Mouse (Mus musculus) stomach, postnatal 0 days (tissue): ENCODE measurements at regions not wholly inside any gene's neighbourhood (a gene's known extent, or its start where the extent isn't known, plus 50 kb on each side); places are given as distances from the start of the nearest gene placed in this dataset.

Experiments
- ATAC-seq: fragments of 200-750 bp; cut with Nextera tagmentation; 2 replicates; pipeline ENCODE4 v1.8.0; 2017; ENCODE audit not compliant: low FRiP score, low TSS enrichment
- DNase-seq: peaks from one replicate; pipeline ENCODE4 v3.0.0-alpha.2; 2016; ENCODE audit warnings: low spot score
- H3K27ac ChIP-seq: fragments of 300-500 bp; sonication (generic); replicated peaks from 2 replicates; pipeline ENCODE4 v1.5.1; 2014; ENCODE audit warnings: mild to moderate bottlenecking, control low read depth
- H3K27me3 ChIP-seq: fragments of 300-500 bp; sonication (generic); 2 replicates; pipeline ENCODE4 v1.6.1; 2014; ENCODE audit warnings: low read length; ENCODE audit not compliant: control insufficient read depth, insufficient read depth
- H3K36me3 ChIP-seq: fragments of 300-500 bp; sonication (generic); 2 replicates; pipeline ENCODE4 v1.6.1; 2014; ENCODE audit warnings: low read length, mixed read lengths; ENCODE audit not compliant: control insufficient read depth, insufficient read depth
- H3K4me1 ChIP-seq: fragments of 300-500 bp; sonication (generic); replicated peaks from 2 replicates; pipeline ENCODE4 v1.6.1; 2014; ENCODE audit warnings: antibody characterized with exemption; ENCODE audit not compliant: control insufficient read depth, insufficient read depth
- H3K4me2 ChIP-seq: fragments of 300-500 bp; sonication (generic); replicated peaks from 2 replicates; pipeline ENCODE4 v1.6.1; 2014; ENCODE audit warnings: low read depth, mild to moderate bottlenecking, control low read depth, moderate library complexity
- H3K4me3 ChIP-seq: fragments of 300-500 bp; sonication (generic); 2 replicates; pipeline ENCODE4 v1.5.1; 2014; ENCODE audit warnings: low read depth, low read length, control low read depth
- H3K9ac ChIP-seq: fragments of 300-500 bp; sonication (generic); 2 replicates; pipeline ENCODE4 v1.6.1; 2014; ENCODE audit warnings: mild to moderate bottlenecking, low read length, control low read depth, mixed read lengths
- H3K9me3 ChIP-seq: fragments of 300-500 bp; sonication (generic); 2 replicates; pipeline ENCODE4 v1.6.1; 2016; ENCODE audit warnings: low read length; ENCODE audit not compliant: control insufficient read depth
- CTCF ChIP-seq: IDR thresholded peaks from 2 replicates; pipeline ENCODE4 v1.5.1; 2016; ENCODE audit warnings: antibody characterized with exemption, low read depth, mild to moderate bottlenecking, moderate library complexity
- EP300 ChIP-seq: optimal IDR thresholded peaks from 2 replicates; pipeline ENCODE3; 2016; ENCODE audit warnings: antibody characterized with exemption
- WGBS: fragments of 180-500 bp; shearing (Covaris S2); extraction: QIAGEN DNeasy Blood & Tissue Kit; methylation state at CpG from one replicate; pipeline ENCODE4 v1.1.7; 2014; 5-methylcytosine and 5-hydroxymethylcytosine counted together

DNA sequence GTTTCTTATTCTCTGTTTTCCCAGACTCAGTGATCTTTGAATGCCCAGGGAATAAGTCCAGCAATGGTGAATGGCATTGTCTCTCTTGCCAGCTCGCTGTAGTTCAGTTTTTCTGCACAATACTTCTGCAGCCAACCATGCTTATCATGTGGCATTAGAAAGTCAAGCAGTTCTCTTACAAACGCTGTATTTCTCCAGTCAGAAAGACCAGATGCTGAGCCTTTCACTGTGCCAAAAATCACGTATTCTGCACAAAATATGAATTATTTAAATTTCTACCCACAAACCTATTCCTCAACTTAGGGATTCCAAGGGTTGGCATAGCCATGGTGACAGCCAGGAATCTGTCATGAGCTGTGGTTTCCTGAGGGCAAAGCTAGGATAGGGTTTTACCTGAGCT lies 95.0 kb upstream of the 1700025G04Rik start:
- Histone ChIP-seq H3K9ac (no peak overlapping the region), H3K9me3 (no peaks in the 10 kb centered on the region), H3K27me3 (no peaks in the 10 kb centered on the region), H3K4me2 (no peak overlapping the region), H3K4me1 (no peaks in the 10 kb centered on the region), H3K27ac (no peak overlapping the region), H3K36me3 (no peaks in the 10 kb centered on the region), H3K4me3 (no peak overlapping the region)
- DNase-seq (no peak), ATAC-seq (no peak)
- 73% methylated on average over 3 of the region's 3 CpGs for WGBS
- TF ChIP-seq CTCF (no peak), EP300 (no peak)

DNA sequence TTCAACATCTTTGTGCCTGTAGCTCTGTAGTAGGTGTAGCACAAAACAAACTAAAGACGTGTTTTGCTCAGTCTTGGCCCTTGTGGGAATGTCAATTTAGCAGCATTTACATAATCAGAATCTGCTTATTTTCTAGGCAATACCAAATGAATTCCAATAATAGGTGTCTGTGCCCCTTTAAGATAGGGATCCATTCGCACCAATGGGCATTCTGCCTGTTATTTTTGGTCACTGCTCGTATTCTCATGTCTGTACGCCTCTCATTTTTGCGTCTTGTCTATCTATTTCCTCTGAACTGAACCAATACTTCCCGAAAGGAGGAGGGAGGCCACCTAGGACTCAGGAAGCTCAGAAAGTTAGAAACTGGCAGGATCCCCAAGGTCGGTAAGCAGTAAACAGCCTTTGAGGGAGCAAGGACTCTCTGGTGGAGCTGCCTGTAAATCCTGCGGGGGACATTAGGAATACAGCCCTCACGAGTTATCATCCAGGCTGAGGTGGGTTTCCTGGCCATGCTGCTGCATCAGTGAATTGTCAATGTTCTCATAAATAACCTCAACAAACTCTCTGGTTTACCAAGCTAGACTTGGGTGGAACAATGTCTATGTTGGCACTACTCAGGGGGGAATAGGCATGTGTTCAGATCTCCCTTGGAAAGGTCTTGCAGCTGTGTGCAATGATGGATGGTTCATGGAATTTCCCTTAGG lies 86.5 kb upstream of the 1700025G04Rik start:
- H3K27me3 ChIP-seq = no peaks in the 10 kb centered on the region
- H3K9me3 ChIP-seq = no peaks in the 10 kb centered on the region
- no peak overlapping the region for H3K4me2 ChIP-seq
- no peak overlapping the region for H3K4me3 ChIP-seq
- no peak overlapping the region for H3K27ac ChIP-seq
- DNase-seq (no peak), ATAC-seq (no peak)
- no peak overlapping the region for H3K9ac ChIP-seq
- no peak for TF ChIP-seq CTCF
- no peak for TF ChIP-seq EP300
- no peaks in the 10 kb centered on the region for H3K36me3 ChIP-seq
- WGBS = 81% methylated on average over 9 of the region's 9 CpGs
- no peaks in the 10 kb centered on the region for H3K4me1 ChIP-seq

DNA sequence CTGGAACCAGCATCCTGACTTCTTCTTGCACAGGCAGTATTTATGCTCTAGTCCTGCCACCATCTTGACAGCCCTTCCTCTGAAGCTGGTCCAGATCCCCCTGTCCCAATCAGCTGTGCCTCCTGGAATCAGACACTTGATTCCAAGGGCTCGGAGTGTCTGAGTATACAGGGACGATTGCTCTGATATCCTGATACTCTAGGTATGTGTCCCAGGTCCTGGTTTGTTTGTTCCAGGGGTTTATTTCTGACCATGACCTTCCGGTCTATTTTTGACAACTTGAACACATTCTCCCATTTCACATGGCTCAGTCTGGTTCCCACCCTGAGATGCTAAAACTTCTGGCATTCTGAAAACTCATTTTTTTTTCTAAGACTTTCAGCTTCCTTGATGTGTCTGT lies 85.8 kb upstream of the 1700025G04Rik start:
- Histone ChIP-seq H3K27me3 (no peaks in the 10 kb centered on the region), H3K4me2 (no peak overlapping the region), H3K9ac (no peak overlapping the region), H3K36me3 (no peaks in the 10 kb centered on the region), H3K4me3 (no peak overlapping the region), H3K4me1 (no peaks in the 10 kb centered on the region), H3K27ac (no peak overlapping the region), H3K9me3 (no peaks in the 10 kb centered on the region)
- no peak for TF ChIP-seq CTCF
- no peak for TF ChIP-seq EP300
- ATAC-seq (no peak), DNase-seq (no peak)
- 92% methylated on average over 3 of the region's 3 CpGs for WGBS

DNA sequence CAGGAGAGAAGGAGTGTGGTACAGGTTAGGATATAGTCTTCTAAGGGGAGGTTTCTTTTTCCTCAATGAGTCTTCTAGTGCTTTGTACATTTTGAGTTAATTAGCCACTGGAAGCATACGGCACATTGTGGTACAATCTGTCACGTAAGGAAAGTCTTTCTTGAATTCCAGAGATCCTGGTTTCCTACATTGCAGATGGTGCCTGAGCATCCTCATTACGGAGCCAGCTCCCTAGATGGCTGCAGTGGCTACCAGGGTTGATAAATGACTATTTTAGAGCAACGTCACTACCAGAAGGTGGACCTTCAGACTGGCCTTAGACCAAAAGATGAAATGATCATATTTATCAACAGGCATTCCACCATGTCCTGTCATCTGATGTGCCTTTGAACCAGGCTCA lies 84.5 kb upstream of the 1700025G04Rik start:
- Histone ChIP-seq H3K36me3 (no peaks in the 10 kb centered on the region), H3K9ac (no peak overlapping the region), H3K4me3 (no peak overlapping the region), H3K9me3 (no peaks in the 10 kb centered on the region), H3K4me2 (no peak overlapping the region), H3K27ac (no peak overlapping the region), H3K27me3 (no peaks in the 10 kb centered on the region), H3K4me1 (no peaks in the 10 kb centered on the region)
- DNase-seq (no peak), ATAC-seq (no peak)
- WGBS = 90% methylated on average over 4 of the region's 4 CpGs
- TF ChIP-seq CTCF (no peak), EP300 (no peak)

DNA sequence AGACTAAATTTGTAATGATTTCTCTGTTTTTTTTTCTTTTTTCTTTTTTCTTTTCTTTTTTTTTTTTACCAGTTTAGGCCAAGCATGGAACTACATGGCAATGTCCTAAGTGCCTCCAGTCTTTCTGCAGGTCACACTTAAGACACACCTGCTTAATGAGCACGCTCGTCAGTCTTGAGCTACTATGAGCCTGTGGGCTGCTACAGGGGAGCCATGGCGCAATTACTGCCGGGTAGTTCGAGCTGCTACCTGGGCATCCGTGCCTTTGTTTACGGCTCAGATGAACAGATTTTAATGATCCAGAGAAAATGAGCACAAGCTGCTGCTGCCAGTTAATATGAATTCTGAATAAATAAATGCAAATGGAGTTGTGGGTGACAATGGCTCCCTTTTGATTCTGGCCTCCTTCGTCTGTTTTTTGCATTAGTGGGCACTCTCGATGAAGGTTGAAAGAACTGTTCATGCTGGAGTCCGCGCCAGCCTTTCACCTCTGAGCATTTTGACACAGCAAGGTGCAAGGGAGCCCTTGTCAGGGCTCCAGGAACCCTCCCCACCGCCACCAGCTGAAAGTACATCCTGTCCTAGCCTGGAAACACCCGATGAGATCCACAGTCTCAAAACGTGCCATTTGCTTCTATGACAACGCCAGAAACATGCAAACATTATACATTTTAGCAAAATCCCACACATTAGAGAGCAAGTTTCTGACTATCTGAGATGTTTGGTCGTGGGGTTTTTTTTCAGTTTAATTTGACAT lies 81.3 kb upstream of the 1700025G04Rik start:
- no peak overlapping the region for H3K4me2 ChIP-seq
- DNase-seq (no peak), ATAC-seq (no peak)
- H3K36me3 ChIP-seq = no peaks in the 10 kb centered on the region
- no peak overlapping the region for H3K27ac ChIP-seq
- no peak for TF ChIP-seq CTCF
- no peak for TF ChIP-seq EP300
- H3K9me3 ChIP-seq = no peaks in the 10 kb centered on the region
- H3K9ac ChIP-seq = no peak overlapping the region
- no peaks in the 10 kb centered on the region for H3K27me3 ChIP-seq
- no peaks in the 10 kb centered on the region for H3K4me1 ChIP-seq
- H3K4me3 ChIP-seq = no peak overlapping the region
- 76% methylated on average over 16 of the region's 16 CpGs for WGBS

DNA sequence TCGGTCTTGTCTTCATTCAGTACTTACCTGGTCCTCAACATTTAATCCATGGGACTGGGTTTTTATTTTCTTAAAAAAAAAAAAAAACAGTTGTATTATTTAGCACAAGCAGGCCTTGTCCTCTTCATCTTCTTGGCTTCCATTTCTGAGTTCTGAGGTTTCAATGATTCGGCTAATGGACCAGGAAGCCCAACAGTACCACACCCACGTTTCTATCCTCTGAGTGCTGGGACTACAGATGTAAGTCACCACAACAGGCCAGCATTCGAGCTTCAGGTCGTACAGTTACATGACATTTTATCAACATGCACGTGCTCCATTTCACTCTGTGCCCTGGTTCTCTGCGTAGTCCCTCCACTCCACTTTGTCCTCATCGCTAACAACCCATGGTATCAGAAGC lies 80.7 kb upstream of the 1700025G04Rik start:
- Histone ChIP-seq H3K27me3 (no peaks in the 10 kb centered on the region), H3K36me3 (no peaks in the 10 kb centered on the region), H3K9ac (no peak overlapping the region), H3K9me3 (no peaks in the 10 kb centered on the region), H3K27ac (no peak overlapping the region), H3K4me3 (no peak overlapping the region), H3K4me1 (no peaks in the 10 kb centered on the region), H3K4me2 (no peak overlapping the region)
- no peak for DNase-seq
- 88% methylated on average over 8 of the region's 8 CpGs for WGBS
- TF ChIP-seq CTCF (no peak), EP300 (no peak)
- ATAC-seq = no peak
